Mouse (Mus musculus): ENCODE measurements at regions not wholly inside any gene's neighbourhood (a gene's known extent, or its start where the extent isn't known, plus 50 kb on each side); places are given as distances from the start of the nearest gene placed in this dataset.
"Not testable (repeated sequence)": the region's sequence is repeated elsewhere in the genome, so short reads cannot be mapped to it uniquely, and the experiment has no call there.

- no peaks in the 10 kb centered on the region for H3K36me3 ChIP-seq
- H3K27ac ChIP-seq, result no peak overlapping the region
- H3K9ac ChIP-seq (replicated peaks), result no peak overlapping the region
- no peaks in the 10 kb centered on the region for H3K9me3 ChIP-seq
- no peaks in the 10 kb centered on the region for H3K27me3 ChIP-seq
- no peaks in the 10 kb centered on the region for H3K4me1 ChIP-seq (replicated peaks)
- no peak overlapping the region for H3K4me3 ChIP-seq (replicated peaks)
- 60% methylated on average over 1 of the region's 1 CpGs for WGBS
- no peak for ATAC-seq
- H3K4me2 ChIP-seq (replicated peaks), result no peak overlapping the region
These were observed 606.3 kb downstream of the Pdcd6ip start for GRCm38 (mm10) chr9:113101733-113102132.

- Histone ChIP-seq H3K27ac (no peak overlapping the region), H3K4me1 (replicated peaks) (no peaks in the 10 kb centered on the region), H3K4me3 (replicated peaks) (no peak overlapping the region), H3K9me3 (no peaks in the 10 kb centered on the region), H3K4me2 (replicated peaks) (no peak overlapping the region), H3K9ac (replicated peaks) (no peak overlapping the region), H3K36me3 (no peaks in the 10 kb centered on the region), H3K27me3 (no peaks in the 10 kb centered on the region)
- ATAC-seq, result no peak
- 75% methylated on average over 4 of the region's 4 CpGs for WGBS
These were observed 607.4 kb downstream of the Pdcd6ip start for GRCm38 (mm10) chr9:113100641-113101040.

DNA sequence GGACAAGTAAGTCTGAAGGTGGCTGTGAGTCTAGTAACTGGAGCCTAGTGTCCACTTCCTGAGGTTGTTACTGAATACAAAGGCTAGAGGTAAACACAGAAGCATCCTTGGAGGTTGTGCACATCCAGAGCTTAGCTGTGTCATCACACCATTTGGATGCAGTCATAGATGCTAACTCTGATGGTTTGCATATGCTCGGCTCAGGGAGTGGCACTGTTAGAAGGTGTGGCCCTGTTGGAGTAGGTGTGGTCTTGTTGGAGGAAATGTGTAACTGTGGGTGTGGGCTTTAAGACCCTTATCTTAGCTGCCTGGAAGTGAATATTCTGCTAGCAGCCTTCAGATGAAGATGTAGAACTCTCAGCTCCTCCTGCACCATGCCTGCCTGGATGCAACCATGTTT is 612.6 kb downstream of the Pdcd6ip start:
- not testable (repeated sequence) for H3K9me3 ChIP-seq; H3K4me3 ChIP-seq (replicated peaks); ATAC-seq; H3K4me2 ChIP-seq (replicated peaks); H3K27me3 ChIP-seq; H3K36me3 ChIP-seq; H3K4me1 ChIP-seq (replicated peaks); H3K27ac ChIP-seq; H3K9ac ChIP-seq (replicated peaks)
- WGBS, result 100% methylated on average over 1 of the region's 1 CpGs

DNA sequence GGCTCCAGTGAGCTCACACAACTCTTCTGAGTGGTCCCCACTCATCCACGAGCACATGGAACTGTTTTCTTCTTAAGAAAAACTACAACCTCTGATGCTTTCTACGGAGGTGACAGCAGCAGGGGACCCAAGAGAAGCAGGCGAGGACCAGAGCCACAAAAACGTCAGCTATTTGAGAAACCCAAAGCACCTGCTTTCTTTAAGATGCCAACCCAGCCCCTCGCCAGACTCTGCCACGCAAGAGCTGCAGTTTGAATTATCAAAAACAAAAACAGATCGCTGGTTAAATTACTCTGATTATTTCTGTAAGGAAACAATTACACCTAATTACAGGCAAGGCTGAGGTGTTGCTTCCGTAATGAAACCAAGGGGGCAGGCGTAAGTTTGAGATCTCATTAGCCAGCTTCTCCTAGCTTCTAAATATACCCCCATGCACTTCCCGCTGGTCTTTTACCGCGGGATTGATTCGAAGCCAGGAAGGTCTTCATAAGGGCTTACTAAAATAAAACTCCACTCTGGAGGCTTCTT is 614.1 kb downstream of the Pdcd6ip start:
- Histone ChIP-seq H3K4me1 (replicated peaks) (no peaks in the 10 kb centered on the region), H3K4me3 (replicated peaks) (no peak overlapping the region), H3K9ac (replicated peaks) (no peak overlapping the region), H3K36me3 (no peaks in the 10 kb centered on the region), H3K4me2 (replicated peaks) (no peak overlapping the region), H3K9me3 (no peaks in the 10 kb centered on the region), H3K27ac (no peak overlapping the region), H3K27me3 (no peaks in the 10 kb centered on the region)
- no peak for ATAC-seq
- 84% methylated on average over 13 of the region's 13 CpGs for WGBS

- WGBS, result 57% methylated on average over 5 of the region's 5 CpGs
- Histone ChIP-seq H3K9ac (replicated peaks) (no peak overlapping the region), H3K4me1 (replicated peaks) (no peaks in the 10 kb centered on the region), H3K9me3 (no peaks in the 10 kb centered on the region), H3K4me3 (replicated peaks) (no peak overlapping the region), H3K27me3 (no peaks in the 10 kb centered on the region), H3K27ac (no peak overlapping the region), H3K36me3 (no peaks in the 10 kb centered on the region), H3K4me2 (replicated peaks) (no peak overlapping the region)
- ATAC-seq, result no peak
These were observed 616.2 kb downstream of the Pdcd6ip start for GRCm38 (mm10) chr9:113091881-113092280.

DNA sequence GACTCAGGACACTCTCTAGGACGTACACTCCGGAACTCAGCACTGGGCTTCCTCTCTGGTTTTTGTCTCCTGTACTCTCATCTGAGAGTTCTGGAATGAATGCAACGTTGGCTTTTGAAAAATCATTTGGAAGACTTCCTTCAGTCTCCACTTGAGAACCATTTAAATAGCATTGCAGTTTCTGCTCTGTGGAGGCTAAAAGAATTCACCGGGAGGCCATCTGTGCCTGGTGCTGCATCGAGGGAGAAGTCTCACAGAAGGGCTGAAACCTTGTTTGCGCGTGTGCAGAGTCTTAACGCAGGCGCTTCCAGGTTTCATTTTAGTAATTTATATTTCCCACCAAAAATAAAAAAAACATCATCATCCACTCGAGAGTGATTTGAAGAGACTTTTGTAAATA is 620.3 kb downstream of the Pdcd6ip start:
- 86% methylated on average over 10 of the region's 10 CpGs for WGBS
- Histone ChIP-seq H3K4me1 (replicated peaks) (no peaks in the 10 kb centered on the region), H3K27me3 (no peaks in the 10 kb centered on the region), H3K27ac (no peak overlapping the region), H3K4me2 (replicated peaks) (no peak overlapping the region), H3K9ac (replicated peaks) (no peak overlapping the region), H3K36me3 (no peaks in the 10 kb centered on the region), H3K9me3 (no peaks in the 10 kb centered on the region), H3K4me3 (replicated peaks) (no peak overlapping the region)
- no peak for ATAC-seq

DNA sequence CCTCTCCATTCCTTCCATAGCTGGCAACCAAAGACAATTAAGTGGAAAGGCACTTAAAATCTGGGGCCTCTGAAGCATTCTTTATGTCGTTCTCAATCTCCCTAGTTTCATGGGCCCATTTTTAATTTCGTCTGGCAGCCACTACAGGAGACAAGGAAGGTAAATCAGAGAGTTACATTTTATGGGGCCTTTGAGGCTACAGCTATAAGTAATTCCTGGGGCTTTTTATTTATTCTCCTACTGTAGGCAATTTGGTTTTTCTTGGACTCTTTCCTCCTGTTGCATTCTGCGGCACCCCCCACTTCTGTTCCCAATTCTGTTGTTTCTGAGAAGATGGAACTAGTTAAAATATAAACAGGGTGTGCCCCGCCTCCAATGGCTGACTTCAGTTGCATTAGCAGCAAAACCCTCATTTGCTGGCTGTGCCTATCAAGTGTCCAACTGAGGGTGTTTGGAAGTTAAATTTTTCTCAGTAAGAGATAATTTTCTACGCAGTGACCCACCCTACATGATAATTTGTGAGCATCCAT is 622.7 kb downstream of the Pdcd6ip start:
- no peaks in the 10 kb centered on the region for H3K4me1 ChIP-seq (replicated peaks)
- no peak overlapping the region for H3K27ac ChIP-seq
- H3K9me3 ChIP-seq, result no peaks in the 10 kb centered on the region
- 81% methylated on average over 5 of the region's 5 CpGs for WGBS
- no peak overlapping the region for H3K4me3 ChIP-seq (replicated peaks)
- no peak overlapping the region for H3K9ac ChIP-seq (replicated peaks)
- no peaks in the 10 kb centered on the region for H3K27me3 ChIP-seq
- ATAC-seq, result no peak
- H3K4me2 ChIP-seq (replicated peaks), result no peak overlapping the region
- no peaks in the 10 kb centered on the region for H3K36me3 ChIP-seq

DNA sequence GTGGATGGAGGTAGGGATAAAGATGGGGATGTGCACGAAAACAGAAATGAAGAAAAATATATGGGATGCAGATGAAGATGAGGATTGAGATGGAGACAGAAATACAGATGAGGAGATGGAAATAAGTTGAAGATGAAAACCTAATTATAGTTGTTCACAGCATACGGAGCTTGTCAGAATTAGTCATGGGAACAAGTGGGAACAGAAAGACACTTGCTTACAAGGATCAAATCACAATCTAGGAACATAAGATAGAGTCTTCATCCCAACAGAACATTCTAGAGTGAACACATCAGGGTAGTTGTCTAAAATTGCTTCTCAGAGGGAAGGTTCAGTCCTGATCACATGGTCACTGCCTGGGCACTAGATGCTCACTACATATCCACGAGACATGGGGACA is 633.2 kb downstream of the Pdcd6ip start:
- H3K27ac ChIP-seq, result no peak overlapping the region
- H3K4me2 ChIP-seq (replicated peaks), result no peak overlapping the region
- no peaks in the 10 kb centered on the region for H3K27me3 ChIP-seq
- H3K36me3 ChIP-seq, result no peaks in the 10 kb centered on the region
- H3K4me3 ChIP-seq (replicated peaks), result no peak overlapping the region
- ATAC-seq, result no peak
- H3K9me3 ChIP-seq, result no peaks in the 10 kb centered on the region
- no peak overlapping the region for H3K9ac ChIP-seq (replicated peaks)
- H3K4me1 ChIP-seq (replicated peaks), result no peaks in the 10 kb centered on the region
- WGBS, result 90% methylated on average over 3 of the region's 3 CpGs

DNA sequence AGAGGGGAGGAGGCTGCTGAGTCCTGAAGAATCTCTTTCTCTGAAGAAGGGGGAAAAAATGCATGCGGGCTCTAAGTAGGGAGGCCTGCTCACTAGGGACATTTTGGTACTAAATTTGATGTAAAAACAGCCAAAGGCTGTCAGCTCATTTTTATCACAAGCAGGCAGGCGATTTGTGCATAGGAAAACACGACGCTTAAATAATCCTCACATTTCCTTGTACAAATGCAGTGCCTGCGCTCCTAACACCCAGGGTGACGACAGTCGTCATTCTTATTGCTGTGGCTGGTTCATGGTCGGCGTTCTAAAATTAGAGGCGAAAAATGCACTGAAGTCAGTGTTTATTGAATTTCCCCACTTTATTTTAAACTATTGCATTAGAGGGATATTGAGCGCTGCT is 650.6 kb downstream of the Pdcd6ip start:
- H3K4me2 ChIP-seq (replicated peaks), result no peak overlapping the region
- 83% methylated on average over 11 of the region's 11 CpGs for WGBS
- no peak overlapping the region for H3K27ac ChIP-seq
- no peaks in the 10 kb centered on the region for H3K9me3 ChIP-seq
- no peak for ATAC-seq
- H3K4me3 ChIP-seq (replicated peaks), result no peak overlapping the region
- H3K9ac ChIP-seq (replicated peaks), result no peak overlapping the region
- H3K36me3 ChIP-seq, result no peaks in the 10 kb centered on the region
- no peaks in the 10 kb centered on the region for H3K4me1 ChIP-seq (replicated peaks)
- H3K27me3 ChIP-seq, result no peaks in the 10 kb centered on the region

DNA sequence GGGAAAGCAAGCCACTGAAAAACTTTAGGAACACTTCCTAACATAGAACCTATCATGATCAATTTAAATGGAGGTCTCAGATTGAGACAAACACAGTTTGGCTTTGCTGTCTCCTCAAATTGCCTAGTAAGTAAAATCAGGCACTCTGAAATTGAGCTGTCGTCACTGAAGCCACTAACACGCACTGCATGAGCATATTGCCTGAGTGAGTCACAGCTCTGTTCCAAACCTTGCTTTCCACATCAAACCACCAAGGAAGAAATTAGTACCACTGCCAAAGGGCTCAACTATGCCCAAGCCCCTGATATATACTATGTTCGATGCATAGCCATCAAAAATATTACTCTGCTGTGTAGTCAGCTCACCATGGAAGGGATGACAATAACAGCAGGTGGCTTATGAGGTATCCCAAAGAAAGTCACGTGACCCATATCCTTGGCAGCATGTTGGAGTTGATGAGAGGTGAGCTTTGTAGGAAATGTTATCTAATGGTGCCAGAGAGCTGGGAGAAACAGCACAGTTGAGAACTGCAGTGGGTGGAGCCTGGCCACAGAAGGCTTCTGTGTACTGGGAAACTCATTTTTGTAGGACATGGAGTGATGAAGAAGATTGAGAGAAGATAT is 663.4 kb downstream of the Pdcd6ip start:
- no peak overlapping the region for H3K9ac ChIP-seq (replicated peaks)
- H3K27ac ChIP-seq, result no peak overlapping the region
- H3K36me3 ChIP-seq, result no peaks in the 10 kb centered on the region
- no peak overlapping the region for H3K4me2 ChIP-seq (replicated peaks)
- WGBS, result 83% methylated on average over 4 of the region's 4 CpGs
- no peaks in the 10 kb centered on the region for H3K27me3 ChIP-seq
- ATAC-seq, result no peak
- H3K4me1 ChIP-seq (replicated peaks), result peaks cover 3% of the 10 kb centered on the region; the same call in 1 of the 2 replicates
- H3K9me3 ChIP-seq, result no peaks in the 10 kb centered on the region
- H3K4me3 ChIP-seq (replicated peaks), result no peak overlapping the region

- Histone ChIP-seq H3K4me1 (replicated peaks) (peaks cover 3% of the 10 kb centered on the region; the same call in 1 of the 2 replicates), H3K36me3 (no peaks in the 10 kb centered on the region), H3K9ac (replicated peaks) (no peak overlapping the region), H3K27ac (no peak overlapping the region), H3K4me2 (replicated peaks) (no peak overlapping the region), H3K4me3 (replicated peaks) (no peak overlapping the region), H3K9me3 (no peaks in the 10 kb centered on the region), H3K27me3 (no peaks in the 10 kb centered on the region)
- ATAC-seq, result no peak
- 92% methylated on average over 6 of the region's 6 CpGs for WGBS
These were observed 667.2 kb downstream of the Pdcd6ip start for GRCm38 (mm10) chr9:113040885-113041284.

GRCm38 (mm10) chr9:113033996-113034395 is 674.1 kb downstream of the Pdcd6ip start:
- H3K4me3 ChIP-seq (replicated peaks), result no peak overlapping the region
- 86% methylated on average over 5 of the region's 5 CpGs for WGBS
- no peaks in the 10 kb centered on the region for H3K27me3 ChIP-seq

DNA sequence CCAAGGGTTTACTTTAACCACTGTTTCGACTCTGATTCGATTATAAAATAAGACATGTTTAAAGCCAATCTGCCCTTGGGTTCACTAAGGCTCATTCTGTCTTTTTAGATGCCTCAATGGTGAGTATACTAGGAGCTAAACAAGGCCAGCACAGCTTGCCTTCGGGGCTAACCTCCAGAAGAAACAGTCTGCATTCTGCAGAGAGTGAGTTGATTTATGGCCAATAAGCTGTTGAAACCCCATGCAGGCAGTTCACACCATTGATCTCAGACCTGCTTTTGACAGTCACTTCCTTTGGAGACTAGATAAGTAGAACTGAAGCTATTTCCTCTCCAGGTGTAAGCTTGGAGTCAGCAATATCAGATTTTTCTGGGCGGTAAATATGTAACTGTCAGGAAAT is 679.0 kb downstream of the Pdcd6ip start:
- Histone ChIP-seq H3K9ac (replicated peaks) (no peak overlapping the region), H3K27ac (no peak overlapping the region), H3K4me1 (replicated peaks) (no peaks in the 10 kb centered on the region), H3K36me3 (no peaks in the 10 kb centered on the region), H3K4me3 (replicated peaks) (no peak overlapping the region), H3K9me3 (no peaks in the 10 kb centered on the region), H3K27me3 (no peaks in the 10 kb centered on the region), H3K4me2 (replicated peaks) (no peak overlapping the region)
- no peak for ATAC-seq
- 92% methylated on average over 4 of the region's 4 CpGs for WGBS

More at GRCm38 (mm10) chr9:113033996-113034395, 674.1 kb downstream of the Pdcd6ip start:
- no peak overlapping the region for H3K9ac ChIP-seq (replicated peaks)
- no peak overlapping the region for H3K4me2 ChIP-seq (replicated peaks)
- no peaks in the 10 kb centered on the region for H3K9me3 ChIP-seq
- no peaks in the 10 kb centered on the region for H3K36me3 ChIP-seq
- ATAC-seq, result no peak
- H3K27ac ChIP-seq, result no peak overlapping the region
- no peaks in the 10 kb centered on the region for H3K4me1 ChIP-seq (replicated peaks)

All from midbrain, embryonic 13.5 days (tissue).